In the genomic region with DNA sequence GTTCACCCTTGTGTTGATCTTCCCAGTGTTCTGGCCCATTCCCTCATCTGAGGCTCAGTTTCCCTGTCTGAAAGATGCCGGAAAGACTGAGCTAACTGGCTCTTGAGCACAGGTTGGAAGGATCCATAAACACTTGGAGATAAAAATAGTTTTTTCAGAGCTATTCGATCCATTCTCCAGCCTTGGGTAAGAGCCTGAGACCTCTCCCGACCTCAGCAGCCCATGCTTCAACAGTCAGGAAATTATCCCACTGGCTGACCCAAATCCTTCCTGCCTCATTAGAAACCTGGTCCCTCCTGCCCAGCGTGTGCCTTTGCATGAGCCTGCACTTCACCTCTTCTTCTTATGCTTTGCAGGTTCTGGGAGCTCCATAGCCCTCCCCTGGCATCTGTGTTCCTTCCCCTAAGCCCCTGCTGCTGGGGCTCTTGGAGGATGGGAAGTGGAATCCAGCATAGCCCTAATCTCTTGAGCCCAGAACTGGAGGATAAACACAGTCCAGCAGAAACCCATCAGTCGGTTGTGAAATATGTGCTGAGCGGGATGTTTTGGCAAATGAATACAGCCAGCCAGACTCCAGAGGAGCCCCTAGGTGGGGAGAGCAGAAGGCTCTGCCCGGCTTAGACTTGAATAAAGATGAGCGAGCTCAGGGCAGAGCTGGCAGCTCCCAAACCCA, we compare ENCODE assay signal across 10 mouse cellular contexts. TPM values are rescaled to one million over a fixed set of nuclear protein-coding genes. Genes with fewer than 3 reads are reported as not detected.
DNase-seq lines count a peak whose midpoint lies in the region; ATAC-seq and TF ChIP-seq lines count a peak whose summit lies in the region.
"Had no signal": no experiment of that assay in that cellular context is flagged by ENCODE, and none has a peak within 500 bp of the region (broad histone marks: within the 10 kb centered on the region; RNA-seq: fewer than 3 reads in every experiment).

No protein-coding gene starts in this region.

- no peaks in the 10 kb centered on the region for H3K9me3 ChIP-seq in forebrain, embryonic 10.5 days
- no peaks in the 10 kb centered on the region for H3K9me3 ChIP-seq in forebrain, postnatal 0 days (ENCODE audit: low read length)
- H3K9me3 ChIP-seq in midbrain, embryonic 14.5 days (ENCODE audit: control insufficient read depth, low read length), result no peaks in the 10 kb centered on the region
- H3K9me3 ChIP-seq in midbrain, embryonic 16.5 days (replicated peaks; ENCODE audit: control insufficient read depth, low read length, poor library complexity, severe bottlenecking), result no peaks in the 10 kb centered on the region
- no peaks in the 10 kb centered on the region for H3K9me3 ChIP-seq in limb, embryonic 15.5 days

- peaks cover 69% of the 10 kb centered on the region for H3K4me1 ChIP-seq in forebrain, embryonic 10.5 days
- no peaks in the 10 kb centered on the region for H3K4me1 ChIP-seq in forebrain, postnatal 0 days (ENCODE audit: insufficient read depth)
- peaks cover 5% of the 10 kb centered on the region; the same call in 1 of the 2 replicates for H3K4me1 ChIP-seq in midbrain, embryonic 14.5 days (ENCODE audit: control insufficient read depth, insufficient read depth, low read length)
- peaks cover 9% of the 10 kb centered on the region; the same call in 1 of the 2 replicates for H3K4me1 ChIP-seq in midbrain, embryonic 16.5 days (ENCODE audit: control insufficient read depth, insufficient read depth, low read length)
- peaks cover 73% of the 10 kb centered on the region for H3K4me1 ChIP-seq in limb, embryonic 15.5 days

- no peaks in the 10 kb centered on the region for H3K36me3 ChIP-seq in forebrain, embryonic 10.5 days (replicated peaks)
- H3K36me3 ChIP-seq in forebrain, postnatal 0 days (ENCODE audit: insufficient read depth), result no peaks in the 10 kb centered on the region
- no peaks in the 10 kb centered on the region for H3K36me3 ChIP-seq in midbrain, embryonic 14.5 days (ENCODE audit: control insufficient read depth, insufficient read depth, low read length)
- no peaks in the 10 kb centered on the region for H3K36me3 ChIP-seq in midbrain, embryonic 16.5 days (ENCODE audit: control insufficient read depth, insufficient read depth, low read length)
- 0 out of 2 replicates have a peak, but pooled peaks cover 4% of the 10 kb centered on the region for H3K36me3 ChIP-seq in limb, embryonic 15.5 days

- no peak overlapping the region for H3K4me2 ChIP-seq in forebrain, postnatal 0 days (ENCODE audit: low read depth)
- no peak overlapping the region for H3K4me2 ChIP-seq in midbrain, embryonic 14.5 days (ENCODE audit: low read length)
- no peak overlapping the region for H3K4me2 ChIP-seq in midbrain, embryonic 16.5 days (ENCODE audit: low read length)
- H3K4me2 ChIP-seq in limb, embryonic 15.5 days, result no peak overlapping the region

- no peak for DNase-seq in forebrain, embryonic 10.5 days (ENCODE audit: extremely low spot score, low spot score)
- DNase-seq in forebrain, postnatal 0 days, result no peak
- DNase-seq in midbrain, embryonic 14.5 days, result peak; percentile 37
- no peak for DNase-seq in left cerebral cortex, adult 9 months (ENCODE audit: low spot score in 2 of 2)
- no peak for DNase-seq in adrenal gland, postnatal 14 days
- no peak for DNase-seq in layer of hippocampus, postnatal 36 days

- ATAC-seq in forebrain, postnatal 0 days, result no peak
- ATAC-seq in midbrain, embryonic 14.5 days (ENCODE audit: low FRiP score, low TSS enrichment), result no peak
- no peak for ATAC-seq in midbrain, embryonic 16.5 days
- ATAC-seq in limb, embryonic 15.5 days (ENCODE audit: insufficient number of reproducible peaks, low FRiP score, low TSS enrichment, low read depth), result no peak
- ATAC-seq: Patski had no signal

- peaks cover 5% of the 10 kb centered on the region; the same call in 1 of the 2 replicates for H3K27me3 ChIP-seq in forebrain, embryonic 10.5 days (ENCODE audit: poor library complexity, severe bottlenecking)
- no peaks in the 10 kb centered on the region for H3K27me3 ChIP-seq in forebrain, postnatal 0 days (ENCODE audit: insufficient read depth, low read length)
- no peaks in the 10 kb centered on the region for H3K27me3 ChIP-seq in midbrain, embryonic 14.5 days (ENCODE audit: control insufficient read depth, insufficient read depth, low read length)
- H3K27me3 ChIP-seq in midbrain, embryonic 16.5 days (ENCODE audit: control insufficient read depth, insufficient read depth, low read depth, low read length), result no peaks in the 10 kb centered on the region
- no peaks in the 10 kb centered on the region for H3K27me3 ChIP-seq in limb, embryonic 15.5 days
- H3K27me3 ChIP-seq: Patski had no signal

- no peak overlapping the region for H3K9ac ChIP-seq in forebrain, postnatal 0 days
- no peak overlapping the region for H3K9ac ChIP-seq in midbrain, embryonic 14.5 days (replicated peaks; ENCODE audit: low read length)
- H3K9ac ChIP-seq in midbrain, embryonic 16.5 days (ENCODE audit: low read depth, low read length), result no peak overlapping the region
- H3K9ac ChIP-seq in limb, embryonic 15.5 days, result no peak overlapping the region

- WGBS in forebrain, embryonic 10.5 days, result 73% methylated on average over 8 of the region's 8 CpGs
- 58% methylated on average over 8 of the region's 8 CpGs for WGBS in forebrain, postnatal 0 days
- 48% methylated on average over 8 of the region's 8 CpGs for WGBS in midbrain, embryonic 14.5 days
- WGBS in midbrain, embryonic 16.5 days, result 50% methylated on average over 8 of the region's 8 CpGs
- WGBS in limb, embryonic 15.5 days, result 40% methylated on average over 8 of the region's 8 CpGs

- no peak overlapping the region for H3K4me3 ChIP-seq in forebrain, embryonic 10.5 days
- H3K4me3 ChIP-seq in forebrain, postnatal 0 days (ENCODE audit: low read depth, low read length), result no peak overlapping the region
- H3K4me3 ChIP-seq in midbrain, embryonic 14.5 days (replicated peaks; ENCODE audit: low read depth, low read length), result no peak overlapping the region
- H3K4me3 ChIP-seq in midbrain, embryonic 16.5 days (ENCODE audit: low read depth, low read length), result no peak overlapping the region
- H3K4me3 ChIP-seq in limb, embryonic 15.5 days, result no peak overlapping the region
- H3K4me3 ChIP-seq: erythroblast, embryonic 14.5 days had no signal

- peak overlapping the region; percentile 48 for H3K27ac ChIP-seq in forebrain, embryonic 10.5 days
- no peak overlapping the region for H3K27ac ChIP-seq in forebrain, postnatal 0 days (ENCODE audit: low read depth, low read length)
- no peak overlapping the region for H3K27ac ChIP-seq in midbrain, embryonic 14.5 days (replicated peaks; ENCODE audit: low read depth, low read length)
- no peak overlapping the region for H3K27ac ChIP-seq in midbrain, embryonic 16.5 days (ENCODE audit: low read length)
- peak overlapping the region; percentile 50 for H3K27ac ChIP-seq in limb, embryonic 15.5 days

- TF ChIP-seq CTCF in forebrain, postnatal 0 days (IDR thresholded peaks at IDR 0.05; ENCODE audit: low read depth), result no peak

RNA-seq across cellular contexts. Expression of a gene that starts 9.3 kb away (rescaled TPM):
- polyA plus RNA-seq in forebrain, embryonic 10.5 days (2016; fragmentation: Nextera tagmentation; extraction: Ambion mirVana), result 7.1 and 7.2 TPM in 2 replicates
- total RNA-seq in forebrain, postnatal 0 days (2014; rRNA removed), result 6.0 and 9.4 TPM in 2 replicates
- 8.0 and 9.6 TPM in 2 replicates for polyA plus RNA-seq in forebrain, postnatal 0 days (2015; fragmentation: Nextera tagmentation; extraction: Ambion mirVana)
- 2.7 and 5.6 TPM in 2 replicates for polyA plus RNA-seq in midbrain, embryonic 14.5 days (2014; fragmentation: Nextera tagmentation; extraction: Ambion mirVana)
- 4.8 and 5.1 TPM in 2 replicates for polyA plus RNA-seq in midbrain, embryonic 16.5 days (2015; fragmentation: Nextera tagmentation; extraction: Ambion mirVana)
- 92.6 and 110 TPM in 2 replicates for polyA plus RNA-seq in limb, embryonic 15.5 days (2015; fragmentation: Nextera tagmentation; extraction: Ambion mirVana)
- total RNA-seq in adrenal gland, postnatal 14 days (2021), result 29.8 and 32.9 TPM in 2 replicates
- 1 to 10 TPM; 3.5 to 3.9 TPM for total RNA-seq in layer of hippocampus, postnatal 36 days (2021)

RNA-seq across cellular contexts. Expression of a gene that starts 50.8 kb away (rescaled TPM):
- polyA plus RNA-seq in forebrain, embryonic 10.5 days (2016; fragmentation: Nextera tagmentation; extraction: Ambion mirVana), result 24.8 and 28.8 TPM in 2 replicates
- total RNA-seq in forebrain, postnatal 0 days (2014; rRNA removed), result 148 and 149 TPM in 2 replicates
- 142 and 144 TPM in 2 replicates for polyA plus RNA-seq in forebrain, postnatal 0 days (2015; fragmentation: Nextera tagmentation; extraction: Ambion mirVana)
- polyA plus RNA-seq in midbrain, embryonic 14.5 days (2014; fragmentation: Nextera tagmentation; extraction: Ambion mirVana), result 96.4 and 115 TPM in 2 replicates
- polyA plus RNA-seq in midbrain, embryonic 16.5 days (2015; fragmentation: Nextera tagmentation; extraction: Ambion mirVana), result 134 and 144 TPM in 2 replicates
- polyA plus RNA-seq in limb, embryonic 15.5 days (2015; fragmentation: Nextera tagmentation; extraction: Ambion mirVana), result 34.2 and 35.5 TPM in 2 replicates
- total RNA-seq in adrenal gland, postnatal 14 days (2021), result 13.4 and 18.8 TPM in 2 replicates
- total RNA-seq in layer of hippocampus, postnatal 36 days (2021), result 10 to 100 TPM; 71.3 to 79.0 TPM
- polyA plus RNA-seq: erythroblast, embryonic 14.5 days had no signal

RNA-seq across cellular contexts. Expression of a gene that starts 54.1 kb away (rescaled TPM):
- 13.7 and 14.4 TPM in 2 replicates for polyA plus RNA-seq in forebrain, embryonic 10.5 days (2016; fragmentation: Nextera tagmentation; extraction: Ambion mirVana)
- total RNA-seq in forebrain, postnatal 0 days (2014; rRNA removed), result 3.4 and 4.8 TPM in 2 replicates
- 2.6 and 3.7 TPM in 2 replicates for polyA plus RNA-seq in forebrain, postnatal 0 days (2015; fragmentation: Nextera tagmentation; extraction: Ambion mirVana)
- polyA plus RNA-seq in midbrain, embryonic 14.5 days (2014; fragmentation: Nextera tagmentation; extraction: Ambion mirVana), result 3.8 and 3.9 TPM in 2 replicates
- polyA plus RNA-seq in midbrain, embryonic 16.5 days (2015; fragmentation: Nextera tagmentation; extraction: Ambion mirVana), result 3.5 and 3.9 TPM in 2 replicates
- 15.7 and 16.4 TPM in 2 replicates for polyA plus RNA-seq in limb, embryonic 15.5 days (2015; fragmentation: Nextera tagmentation; extraction: Ambion mirVana)
- total RNA-seq in adrenal gland, postnatal 14 days (2021), result 21.4 and 26.8 TPM in 2 replicates
- total RNA-seq in layer of hippocampus, postnatal 36 days (2021), result 10 to 100 TPM; 12.8 to 15.4 TPM

Comparison
In these comparisons a context has a peak if more than half of its experiments do, and no peak if none do; other contexts are left out.
1. H3K27ac ChIP-seq: peak in forebrain, embryonic 10.5 days (single experiment) and limb, embryonic 15.5 days (single experiment); none in forebrain, postnatal 0 days (single experiment), midbrain, embryonic 14.5 days (single experiment) and midbrain, embryonic 16.5 days (single experiment).